Mouse (Mus musculus) CD4-positive helper T cell, adult 2 months (primary cell): ENCODE results near the gene Heca.
"Not testable (repeated sequence)": the region's sequence is repeated elsewhere in the genome, so short reads cannot be mapped to it uniquely, and the experiment has no call there.

ENCODE experiments used
- DNase-seq: peaks from one replicate; pipeline ENCODE4 v3.0.0-alpha.2; 2012; ENCODE audit warnings: low read depth, missing footprints, low spot score

Gene Heca

GRCm38 (mm10) chr10:17947960-17948730 is at the start of gene Heca:
Heca (minus strand) TSS chr10:17948067.
- peak; percentile 97 for DNase-seq

DNA sequence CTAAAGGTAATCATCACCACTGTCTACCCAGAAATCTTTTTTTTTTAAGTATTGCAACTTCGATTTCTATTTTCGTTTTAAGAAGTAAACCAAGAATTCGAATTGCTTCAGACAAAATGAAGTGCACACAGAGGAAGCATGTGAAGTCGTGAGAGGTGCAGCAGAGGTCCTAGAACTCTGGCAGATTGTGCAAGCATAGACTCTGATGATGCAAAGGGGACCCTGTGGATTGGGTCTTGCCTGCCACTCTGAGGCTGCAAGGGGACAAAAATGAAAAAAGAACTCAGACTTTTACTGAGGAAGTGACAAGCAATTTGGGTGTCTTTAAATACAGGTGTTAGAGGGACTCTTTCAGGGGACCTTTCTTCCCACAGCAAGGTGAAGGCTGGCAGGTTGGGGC is 42.7 kb upstream of the Heca start:
- no peak for DNase-seq

DNA sequence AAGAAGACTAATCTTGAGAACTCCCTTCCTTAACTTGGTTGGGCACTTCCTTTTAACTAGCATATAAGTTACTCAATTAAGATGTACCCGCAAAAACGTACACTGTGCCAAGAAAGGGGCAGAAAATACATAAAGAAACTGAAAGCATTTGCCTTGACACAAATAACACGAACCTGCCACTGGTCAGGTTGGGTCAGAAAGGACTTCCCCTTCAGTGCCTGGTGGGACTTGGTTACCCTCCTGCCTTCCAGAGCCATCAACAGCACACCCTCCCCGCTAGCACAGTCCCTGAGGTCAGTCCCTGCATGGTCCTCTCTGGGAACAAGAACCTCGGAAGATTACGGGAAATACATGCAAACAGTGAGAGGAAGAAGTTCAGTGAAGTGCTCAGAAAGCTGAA is 41.3 kb upstream of the Heca start:
- peak; percentile 38 for DNase-seq

GRCm38 (mm10) chr10:17987823-17988423 is 40.1 kb upstream of the Heca start:
- peak; percentile 74 for DNase-seq

DNA sequence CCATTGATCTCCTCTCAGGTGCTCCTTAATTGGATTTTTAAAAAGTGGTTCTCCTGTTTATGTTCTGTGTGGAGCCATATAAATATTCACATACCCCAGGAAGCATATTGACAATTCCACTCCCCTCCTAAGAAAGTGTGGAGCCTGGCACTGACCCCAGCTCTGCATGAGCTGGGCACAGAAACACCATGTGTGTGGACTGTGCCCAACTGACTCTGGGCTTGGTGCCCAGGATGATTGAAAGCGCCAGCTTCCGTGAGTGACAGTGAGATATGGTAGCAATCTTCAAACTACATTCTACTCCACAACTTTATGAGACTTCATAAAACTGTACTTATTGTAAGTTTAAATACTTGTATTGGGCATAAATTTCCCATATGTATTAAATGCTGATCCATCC is 35.4 kb upstream of the Heca start:
- DNase-seq, result no peak

DNA sequence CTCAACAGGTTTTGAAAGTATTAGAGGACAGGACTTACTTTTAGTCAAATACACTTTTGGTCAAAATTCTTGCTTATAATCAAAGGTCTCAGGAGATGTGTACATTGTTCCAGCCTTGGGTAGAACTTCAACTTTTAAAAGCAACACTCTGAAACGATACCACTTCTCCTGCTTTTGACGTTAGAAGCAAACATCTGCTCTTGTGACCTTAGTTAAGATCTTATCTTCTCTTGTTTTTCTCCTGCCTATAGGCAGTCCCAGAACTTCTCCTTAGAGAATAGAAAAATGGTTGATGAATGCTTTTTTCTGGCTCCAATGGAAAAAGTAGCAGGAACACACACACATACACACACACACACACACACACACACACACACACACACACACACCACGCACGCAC is 18.2 kb upstream of the Heca start:
- DNase-seq, result peak; percentile 18

GRCm38 (mm10) chr10:17950761-17951160 is 2.9 kb upstream of the Heca start:
- no peak for DNase-seq

DNA sequence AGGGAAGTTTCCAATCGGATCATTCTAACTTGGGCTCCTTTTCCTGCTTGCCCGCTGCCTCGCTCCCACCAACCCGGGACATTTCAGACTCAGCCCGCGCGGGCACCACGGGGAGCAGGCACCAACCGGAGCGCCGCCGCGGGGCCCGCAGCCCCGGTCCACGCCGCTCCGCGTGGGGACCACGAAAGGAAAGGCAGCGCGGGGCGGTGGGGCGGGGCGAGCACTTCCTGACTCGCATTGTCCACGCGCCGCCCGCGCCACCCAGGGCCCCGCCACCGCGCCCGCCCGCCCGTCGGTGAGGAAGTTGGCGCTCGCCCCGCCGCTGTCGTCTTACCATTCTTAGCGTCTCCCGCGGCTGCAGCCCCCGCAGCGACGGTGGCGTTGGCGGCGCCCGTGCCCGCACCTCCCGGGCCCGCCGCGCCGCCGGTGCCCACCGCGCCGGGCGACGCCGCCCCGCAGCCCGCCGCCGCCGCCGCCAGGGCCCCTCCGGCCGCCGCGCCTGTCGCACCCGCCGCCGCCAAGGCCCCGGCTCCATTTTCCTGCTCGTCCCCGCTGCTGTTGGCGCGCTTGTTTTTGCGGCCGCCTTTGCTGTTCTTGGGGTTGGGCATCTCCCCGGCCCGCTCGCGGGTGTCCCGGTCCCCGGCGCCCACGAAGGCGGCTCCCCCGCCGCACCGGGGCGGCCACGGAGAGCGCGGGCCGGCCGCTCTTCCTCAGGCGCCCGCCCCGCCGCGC is 526 bp downstream of the Heca start:
- DNase-seq, result peak; percentile 88

GRCm38 (mm10) chr10:17946799-17947174 is 1.1 kb downstream of the Heca start:
- peak; percentile 72 for DNase-seq

- peak; percentile 25 for DNase-seq
These were observed 1.8 kb downstream of the Heca start for GRCm38 (mm10) chr10:17946046-17946445.

GRCm38 (mm10) chr10:17933622-17934021 is 14.2 kb downstream of the Heca start:
- DNase-seq, result no peak

DNA sequence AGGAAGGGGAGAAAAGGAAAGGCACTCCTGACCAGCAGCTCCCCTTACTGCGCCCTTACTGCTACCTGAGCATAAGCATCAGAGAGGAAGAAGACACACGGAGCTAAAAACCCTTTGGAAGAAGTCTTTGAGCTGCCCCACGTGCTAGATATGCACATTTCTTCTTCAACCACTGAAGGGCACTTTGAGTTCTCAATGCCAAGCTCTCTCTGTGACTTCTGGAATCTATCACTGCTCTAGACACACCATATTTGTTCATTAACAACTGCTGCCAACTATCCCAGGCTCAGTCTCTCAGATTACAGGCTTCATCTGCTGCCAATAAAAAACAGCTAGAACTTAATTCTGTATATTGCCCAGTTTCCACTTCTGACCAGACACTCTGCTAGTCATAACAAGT is 15.7 kb downstream of the Heca start:
- DNase-seq, result no peak

DNA sequence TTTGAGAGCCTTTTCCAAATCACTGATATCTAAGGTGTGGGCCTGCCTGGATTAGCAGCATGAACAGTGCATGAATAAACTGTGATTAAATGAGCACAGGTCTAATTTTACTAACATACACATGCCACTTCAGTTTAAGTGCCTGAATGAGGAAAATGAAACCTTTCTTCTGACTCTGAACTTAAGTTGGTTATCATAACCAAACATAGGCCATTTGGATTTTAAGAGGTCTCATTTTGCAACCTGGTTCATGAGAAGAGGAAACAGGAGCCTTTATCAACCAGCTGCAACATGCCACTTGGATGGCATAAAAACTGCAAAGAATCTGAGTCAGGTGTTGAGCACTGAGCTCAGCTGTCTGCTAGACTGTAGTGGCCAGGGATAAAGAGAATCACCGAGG is 16.7 kb downstream of the Heca start:
- no peak for DNase-seq

DNA sequence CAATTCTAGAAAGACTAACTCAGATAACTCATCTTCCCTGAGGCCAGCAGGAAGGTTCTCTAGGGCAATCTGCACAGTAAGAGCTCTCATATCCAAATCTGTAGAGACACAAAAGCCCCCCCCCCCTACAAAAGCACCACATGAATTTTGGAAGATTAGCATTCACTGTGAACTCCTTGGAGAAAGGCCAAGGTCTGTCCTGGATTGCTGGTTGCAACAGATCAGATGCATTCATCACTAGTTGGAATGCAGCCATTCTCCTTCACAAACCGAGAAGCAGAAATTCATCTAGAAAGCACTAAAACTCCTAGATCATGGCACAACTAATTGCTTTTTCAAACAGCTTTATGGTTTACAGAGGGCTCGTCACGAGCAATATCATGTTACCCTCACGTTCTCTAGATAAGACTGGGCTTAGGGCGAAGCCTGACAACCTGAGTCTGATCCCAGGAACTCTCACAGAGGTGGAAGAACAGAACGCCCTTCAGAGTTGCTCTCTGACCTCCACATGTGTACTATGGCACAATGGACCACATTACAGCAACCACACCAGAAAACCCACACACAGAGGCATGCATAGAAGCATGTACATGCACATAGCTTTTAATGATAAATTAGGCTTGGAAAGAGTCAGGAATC is 17.3 kb downstream of the Heca start:
- DNase-seq, result no peak

GRCm38 (mm10) chr10:17925200-17925599 is 22.7 kb downstream of the Heca start:
- no peak for DNase-seq

GRCm38 (mm10) chr10:17924166-17924565 is 23.7 kb downstream of the Heca start:
- DNase-seq, result no peak

GRCm38 (mm10) chr10:17921381-17921780 is 26.5 kb downstream of the Heca start:
- no peak for DNase-seq

GRCm38 (mm10) chr10:17919971-17920370 is 27.9 kb downstream of the Heca start:
- peak; percentile 50 for DNase-seq

DNA sequence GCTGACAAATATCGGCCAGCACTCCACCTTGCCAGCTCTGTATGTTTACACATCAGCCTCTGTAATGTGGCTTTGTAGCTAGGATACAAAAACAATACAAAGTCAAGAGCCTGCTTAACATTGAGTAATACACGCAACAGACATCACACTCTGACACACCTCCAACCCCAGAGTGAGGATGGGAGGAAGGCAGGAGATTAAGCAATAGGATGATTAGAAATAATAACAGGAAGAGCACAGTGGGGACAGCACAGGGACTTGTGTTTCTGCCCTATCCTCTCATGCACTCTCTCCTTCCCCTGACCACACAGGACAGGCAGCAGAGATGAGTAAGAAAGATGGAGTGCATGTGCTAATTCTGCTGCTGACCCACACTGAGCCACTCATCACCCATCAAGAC is 28.8 kb downstream of the Heca start:
- DNase-seq, result peak; percentile 13

DNA sequence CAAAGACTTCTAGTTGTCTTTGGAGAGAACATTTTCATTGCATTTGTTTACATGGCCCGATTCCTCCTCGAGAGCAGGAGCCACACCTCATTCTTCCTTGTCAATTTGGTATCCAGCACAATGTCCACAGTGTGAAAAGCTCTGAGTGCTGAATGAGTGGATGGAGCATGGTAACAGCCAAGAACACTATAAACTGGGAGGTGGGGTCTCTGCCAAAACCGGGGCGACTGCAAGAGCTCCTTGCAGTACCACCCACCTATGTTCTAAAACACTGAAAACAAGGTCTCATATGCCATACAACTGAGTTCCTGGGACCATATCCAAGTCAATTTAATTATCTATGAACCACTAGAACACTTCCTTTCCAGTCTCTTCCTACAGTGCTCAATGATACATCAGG is 39.1 kb downstream of the Heca start:
- DNase-seq, result no peak

- not testable (repeated sequence) for DNase-seq
These were observed 41.5 kb downstream of the Heca start for GRCm38 (mm10) chr10:17906405-17906804.

GRCm38 (mm10) chr10:17903449-17903848 is 44.4 kb downstream of the Heca start:
- no peak for DNase-seq
